12 mouse cellular contexts compared by ENCODE assay signal in the genomic region with DNA sequence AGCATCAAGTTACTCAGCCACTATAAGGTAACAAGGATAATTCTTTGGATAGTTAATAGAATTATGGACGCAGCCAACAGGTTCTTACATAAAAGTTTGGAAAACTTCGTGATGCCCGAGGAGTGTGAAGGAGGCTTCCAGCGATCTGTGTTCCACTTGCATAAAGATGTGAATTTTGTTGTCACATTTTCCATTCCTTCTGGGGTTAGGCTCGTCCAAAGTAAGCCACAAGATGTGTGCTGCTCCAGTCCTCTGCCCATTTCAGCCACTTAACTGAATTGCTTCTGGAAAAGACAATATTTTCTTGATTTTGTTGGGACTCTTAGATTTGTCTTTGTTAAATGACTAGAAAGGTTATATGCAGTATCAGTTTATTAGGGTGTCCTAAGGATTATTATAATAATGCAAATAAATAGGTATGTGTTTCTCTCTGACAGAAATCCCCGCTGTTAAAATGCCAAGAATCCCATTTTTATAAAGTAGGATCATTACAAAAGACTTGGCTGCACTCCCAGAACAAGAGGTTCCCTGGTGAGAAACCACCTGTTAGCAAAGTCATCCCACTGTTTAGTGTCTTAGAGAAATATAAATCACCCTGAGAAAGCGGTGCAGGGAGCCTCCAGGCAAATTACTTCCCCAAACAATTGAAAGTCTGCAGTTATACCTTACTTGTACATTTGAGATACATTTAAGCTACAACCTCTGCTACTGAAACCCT. TPM values are rescaled to one million over a fixed set of nuclear protein-coding genes. Genes with fewer than 3 reads are reported as not detected.
A peak's percentile ranks its signal among the peaks of the same experiment; 100 is the strongest.
DNase-seq lines count a peak whose midpoint lies in the region; ATAC-seq and TF ChIP-seq lines count a peak whose summit lies in the region.
"Had no signal": no experiment of that assay in that cellular context is flagged by ENCODE, and none has a peak within 500 bp of the region (broad histone marks: within the 10 kb centered on the region; RNA-seq: fewer than 3 reads in every experiment).

No protein-coding gene starts in this region.

- peak; percentile 41; the same call in 1 of the 2 replicates for ATAC-seq in frontal cortex, adult (ENCODE audit: low TSS enrichment)
- ATAC-seq in cerebellum, adult (ENCODE audit: insufficient number of reproducible peaks, low FRiP score, low TSS enrichment), result peak; percentile 62
- no peak for ATAC-seq in megakaryocyte, adult 5-6 weeks (ENCODE audit: poor library complexity, severe bottlenecking)
- ATAC-seq: liver, postnatal 0 days had no signal

- intact Hi-C loops in left cerebral cortex, postnatal 4 days (cut with DNase I), result no loop called here
- intact Hi-C loops in left cerebral cortex, adult 2 months (cut with DNase I), result no loop called here

- TF ChIP-seq CTCF in left cerebral cortex, adult 2 months (IDR thresholded peaks at IDR 0.05), result no peak

- no peak overlapping the region for H3K27ac ChIP-seq in left cerebral cortex, adult 2 months

- no peak for DNase-seq in frontal cortex, postnatal 36 days (ENCODE audit: low spot score in 2 of 2)
- DNase-seq in left cerebral cortex, postnatal 4 days, result peak; percentile 69
- DNase-seq in left cerebral cortex, adult 2 months (ENCODE audit: extremely low spot score in 1 of 2, low spot score in 2 of 2), result no peak
- peak; percentile 87 to 91 for DNase-seq in cerebellum, postnatal 25 days
- DNase-seq in adrenal gland, postnatal 25 days, result no peak
- DNase-seq: liver, postnatal 0 days; lung, postnatal 4 days; retina, postnatal 1 day had no signal

- no peak overlapping the region for H3K4me3 ChIP-seq in left cerebral cortex, adult 2 months
- H3K4me3 ChIP-seq: erythroblast, embryonic 14.5 days had no signal

RNA-seq across cellular contexts. Expression of a gene that starts 36.2 kb away (rescaled TPM):
- total RNA-seq in left cerebral cortex, postnatal 4 days (2021), result 1,000 to 10,000 TPM; 1,425 to 1,439 TPM
- 1,000 to 10,000 TPM; 1,064 to 1,130 TPM for total RNA-seq in left cerebral cortex, adult 2 months (2021)
- total RNA-seq in adrenal gland, postnatal 25 days (2021), result 25.1 and 25.6 TPM in 2 replicates
- total RNA-seq in megakaryocyte, adult 5-6 weeks (2015), result 0.07 TPM in 1 of 2 replicates, not detected in the other
- total RNA-seq in megakaryocyte, adult 5-6 weeks (2017), result not detected in 2 replicates

Comparison
In these comparisons a context has a peak if more than half of its experiments do, and no peak if none do; other contexts are left out.
1. DNase-seq: peak in left cerebral cortex, postnatal 4 days (single experiment) and cerebellum, postnatal 25 days (2 of 2); none in frontal cortex, postnatal 36 days (0 of 2), left cerebral cortex, adult 2 months (0 of 2) and adrenal gland, postnatal 25 days (single experiment).
2. RNA of a gene that starts 36.2 kb away (total RNA-seq): 1,425 to 1,439 TPM in left cerebral cortex, postnatal 4 days and 1,064 to 1,130 TPM in left cerebral cortex, adult 2 months; 25.1 to 25.6 TPM in adrenal gland, postnatal 25 days and 0.07 TPM in megakaryocyte, adult 5-6 weeks; every median in the first group is over 10 times any median in the second.